Mouse (Mus musculus): ENCODE measurements around the gene Plscr3.
"Not testable (repeated sequence)": the region's sequence is repeated elsewhere in the genome, so short reads cannot be mapped to it uniquely, and the experiment has no call there.

The Plscr3 gene

GRCm38 (mm10) chr11:69828832-69829231 is 17.3 kb upstream of the Plscr3 start:
- DNase-seq (ENCODE audit: low read depth, low spot score): no peak

- no peak for DNase-seq (ENCODE audit: low read depth, low spot score)
These were observed 12.6 kb upstream of the Plscr3 start for GRCm38 (mm10) chr11:69833554-69833953.

GRCm38 (mm10) chr11:69834001-69834549 is 12.1 kb upstream of the Plscr3 start:
- no peak for DNase-seq (ENCODE audit: low read depth, low spot score)

- peak; percentile 45 for DNase-seq (ENCODE audit: low read depth, low spot score)
These were observed 10.7 kb upstream of the Plscr3 start for GRCm38 (mm10) chr11:69835326-69835965.

- DNase-seq (ENCODE audit: low read depth, low spot score): no peak
These were observed 10.2 kb upstream of the Plscr3 start for GRCm38 (mm10) chr11:69835966-69836335.

- DNase-seq (ENCODE audit: low read depth, low spot score): peak; percentile 41
These were observed 9.2 kb upstream of the Plscr3 start for GRCm38 (mm10) chr11:69836703-69837576.

- DNase-seq (ENCODE audit: low read depth, low spot score): no peak
These were observed 8.6 kb upstream of the Plscr3 start, which contains the start of gene Nlgn2 for GRCm38 (mm10) chr11:69837604-69837951. Nlgn2 (minus strand) TSS chr11:69837784.

GRCm38 (mm10) chr11:69837952-69838713 is 8.0 kb upstream of the Plscr3 start, which contains the start of gene Tmem256:
Tmem256 (plus strand) TSS chr11:69838514.
- peak; percentile 97 for DNase-seq (ENCODE audit: low read depth, low spot score)

- DNase-seq (ENCODE audit: low read depth, low spot score): no peak
These were observed 7.5 kb upstream of the Plscr3 start for GRCm38 (mm10) chr11:69838714-69839104.

GRCm38 (mm10) chr11:69846738-69847688 is 837 bp downstream of the Plscr3 start:
- no peak for DNase-seq (ENCODE audit: low read depth, low spot score)

- DNase-seq (ENCODE audit: low read depth, low spot score): no peak
These were observed 1.8 kb downstream of the Plscr3 start for GRCm38 (mm10) chr11:69848021-69848420.

- no peak for DNase-seq (ENCODE audit: low read depth, low spot score)
These were observed 3.0 kb downstream of the Plscr3 start for GRCm38 (mm10) chr11:69849128-69849527.

- no peak for DNase-seq (ENCODE audit: low read depth, low spot score)
These were observed 3.7 kb downstream of the Plscr3 start for GRCm38 (mm10) chr11:69849884-69850283.

- no peak for DNase-seq (ENCODE audit: low read depth, low spot score)
These were observed 4.6 kb downstream of the Plscr3 start for GRCm38 (mm10) chr11:69850754-69851153.

- no peak for DNase-seq (ENCODE audit: low read depth, low spot score)
These were observed 7.8 kb downstream of the Plscr3 start for GRCm38 (mm10) chr11:69853994-69854393.

GRCm38 (mm10) chr11:69854680-69855079 is 8.5 kb downstream of the Plscr3 start:
- DNase-seq (ENCODE audit: low read depth, low spot score): no peak

GRCm38 (mm10) chr11:69855347-69855746 is 9.2 kb downstream of the Plscr3 start:
- DNase-seq (ENCODE audit: low read depth, low spot score): no peak

GRCm38 (mm10) chr11:69858113-69858998 is 12.2 kb downstream of the Plscr3 start, which contains the start of gene Tnk1:
Tnk1 (minus strand) TSS chr11:69858730.
- no peak for DNase-seq (ENCODE audit: low read depth, low spot score)

- not testable (repeated sequence) for DNase-seq (ENCODE audit: low read depth, low spot score)
These were observed 17.6 kb downstream of the Plscr3 start for GRCm38 (mm10) chr11:69863729-69864128.

Data from mesoderm, embryonic 11.5 days (tissue).